Mouse (Mus musculus): ENCODE results near the gene Phkg2.

- TF ChIP-seq CTCF (IDR thresholded peaks at IDR 0.05; ENCODE audit: extremely low read depth, insufficient read length, insufficient replicate concordance, low read depth, low read length) (no peak), POLR2A (IDR thresholded peaks at IDR 0.05; ENCODE audit: low read depth, low read length) (no peak)
These were observed 31.1 kb downstream of the Phkg2 start for GRCm38 (mm10) chr7:127604256-127604655.

Data from small intestine, adult 2 months (tissue).